Comparison of ENCODE assay signal across 8 mouse cellular contexts in the genomic region with DNA sequence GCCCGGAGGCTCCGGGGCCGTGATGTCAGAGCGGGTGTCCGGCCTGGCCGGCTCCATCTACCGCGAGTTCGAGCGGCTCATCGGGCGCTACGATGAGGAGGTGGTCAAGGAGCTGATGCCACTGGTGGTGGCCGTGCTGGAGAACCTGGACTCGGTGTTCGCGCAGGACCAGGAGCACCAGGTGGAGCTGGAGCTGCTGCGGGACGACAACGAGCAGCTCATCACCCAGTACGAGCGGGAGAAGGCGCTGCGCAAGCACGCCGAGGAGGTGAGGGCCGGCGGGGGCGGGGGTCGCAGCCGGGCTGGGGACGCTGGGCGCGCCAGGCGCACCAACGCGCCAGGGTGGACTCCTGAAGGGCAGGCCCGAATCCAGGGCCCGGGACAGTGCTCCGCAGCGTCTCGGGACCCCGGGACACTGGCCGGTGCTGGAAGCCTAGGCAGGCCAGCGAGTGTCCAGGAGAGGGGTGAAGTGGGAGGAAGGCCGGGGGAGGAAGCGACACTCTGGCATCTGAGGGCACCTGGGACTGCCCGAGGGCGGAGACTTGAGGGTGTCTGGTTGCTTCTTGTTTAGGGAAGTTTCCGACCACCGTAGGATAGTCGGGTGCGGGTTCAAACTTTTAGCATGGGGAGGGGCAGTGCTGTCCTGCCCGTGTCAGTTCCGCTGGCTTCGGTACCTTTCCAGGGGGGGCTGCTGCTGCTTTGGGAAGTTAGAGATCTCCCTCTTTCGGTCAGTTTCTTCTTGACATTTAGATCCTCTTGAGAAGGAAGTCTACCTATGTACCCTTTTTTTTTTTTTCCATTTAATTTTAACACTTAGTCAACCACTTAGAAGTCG. TPM values are rescaled to one million over a fixed set of nuclear protein-coding genes. Genes with fewer than 3 reads are reported as not detected.
DNase-seq lines count a peak whose midpoint lies in the region; ATAC-seq and TF ChIP-seq lines count a peak whose summit lies in the region.

No protein-coding gene starts in this region.

- DNase-seq in adrenal gland, adult 18-20 months (ENCODE audit: low spot score in 2 of 2), result peak; percentile 43 to 52
- peak; percentile 47 to 52 for DNase-seq in heart, adult 9 months (ENCODE audit: low spot score in 2 of 2)
- DNase-seq in kidney, adult 9 months, result peak; percentile 63

- H3K4me2 ChIP-seq in embryonic facial prominence, embryonic 15.5 days (replicated peaks), result peak overlapping the region; percentile 82
- peak overlapping the region; percentile 99 for H3K4me2 ChIP-seq in liver, embryonic 12.5 days
- H3K4me2 ChIP-seq in myocyte (ENCODE audit: low read depth), result peak overlapping the region; percentile 97

- peaks cover 54% of the 10 kb centered on the region for H3K79me2 ChIP-seq in C2C12 (ENCODE audit: control insufficient read depth, insufficient read depth)
- H3K79me2 ChIP-seq in myocyte (ENCODE audit: control insufficient read depth, insufficient read depth), result peaks cover 49% of the 10 kb centered on the region

- peaks cover 47% of the 10 kb centered on the region for H3K79me3 ChIP-seq in C2C12 (ENCODE audit: low read depth)

- WGBS in embryonic facial prominence, embryonic 15.5 days, result under 1% methylated on average over 58 of the region's 58 CpGs
- under 1% methylated on average over 58 of the region's 58 CpGs for WGBS in liver, embryonic 12.5 days (ENCODE audit: insufficient replicate concordance)

- TF ChIP-seq POLR2A in myocyte (IDR thresholded peaks at IDR 0.05; ENCODE audit: insufficient read length, low read depth), result no peak
- TF ChIP-seq POLR2A in testis, adult 2 months (IDR thresholded peaks at IDR 0.05; ENCODE audit: control insufficient read depth, low read depth, low read length), result no peak

- TF ChIP-seq CTCF in C2C12 (IDR thresholded peaks at IDR 0.05; ENCODE audit: control insufficient read depth, insufficient read depth, insufficient read length), result no peak
- TF ChIP-seq CTCF in testis, adult 2 months (IDR thresholded peaks at IDR 0.05; ENCODE audit: control insufficient read depth, insufficient read depth, insufficient replicate concordance, low read depth, low read length), result no peak

- H3K4me1 ChIP-seq in embryonic facial prominence, embryonic 15.5 days, result peaks cover 26% of the 10 kb centered on the region
- peaks cover 45% of the 10 kb centered on the region for H3K4me1 ChIP-seq in liver, embryonic 12.5 days
- no peaks in the 10 kb centered on the region for H3K4me1 ChIP-seq in testis, adult 2 months (ENCODE audit: control insufficient read depth, insufficient read depth, low read length)

- H3K9ac ChIP-seq in embryonic facial prominence, embryonic 15.5 days, result peak overlapping the region; percentile 73
- peak overlapping the region; percentile 95 for H3K9ac ChIP-seq in liver, embryonic 12.5 days

- peak overlapping the region; percentile 99 for H3K27ac ChIP-seq in embryonic facial prominence, embryonic 15.5 days (replicated peaks)
- peak overlapping the region; percentile 100 for H3K27ac ChIP-seq in liver, embryonic 12.5 days
- peak overlapping the region; percentile 93 for H3K27ac ChIP-seq in testis, adult 2 months (ENCODE audit: control insufficient read depth, insufficient read depth, low read depth, low read length)

- no peaks in the 10 kb centered on the region for H3K27me3 ChIP-seq in C2C12 (ENCODE audit: control insufficient read depth, insufficient read depth, insufficient read length)
- no peaks in the 10 kb centered on the region for H3K27me3 ChIP-seq in embryonic facial prominence, embryonic 15.5 days
- H3K27me3 ChIP-seq in liver, embryonic 12.5 days (replicated peaks), result no peaks in the 10 kb centered on the region
- no peaks in the 10 kb centered on the region for H3K27me3 ChIP-seq in myocyte (ENCODE audit: control insufficient read depth, insufficient read depth, insufficient read length)
- no peaks in the 10 kb centered on the region for H3K27me3 ChIP-seq in testis, adult 2 months (ENCODE audit: control insufficient read depth, insufficient read depth, low read length)

- ATAC-seq in embryonic facial prominence, embryonic 15.5 days (ENCODE audit: insufficient number of reproducible peaks, low FRiP score, low TSS enrichment, low read depth), result peak; percentile 15
- ATAC-seq in liver, embryonic 12.5 days, result peak; percentile 42

- H3ac ChIP-seq in C2C12 (ENCODE audit: control insufficient read depth, insufficient read length, low read depth), result peak overlapping the region; percentile 87
- peak overlapping the region; percentile 65 for H3ac ChIP-seq in myocyte (ENCODE audit: control insufficient read depth, insufficient read length)

- H3K9me3 ChIP-seq in embryonic facial prominence, embryonic 15.5 days (replicated peaks), result no peaks in the 10 kb centered on the region
- no peaks in the 10 kb centered on the region for H3K9me3 ChIP-seq in liver, embryonic 12.5 days (replicated peaks)

- H3K4me3 ChIP-seq in C2C12 (ENCODE audit: insufficient read depth, poor library complexity, severe bottlenecking) (peak overlapping the region; percentile 86), myocyte (peak overlapping the region; percentile 73)
- peak overlapping the region; percentile 96 for H3K4me3 ChIP-seq in embryonic facial prominence, embryonic 15.5 days (replicated peaks)
- H3K4me3 ChIP-seq in liver, embryonic 12.5 days, result peak overlapping the region; percentile 95
- H3K4me3 ChIP-seq in testis, adult 2 months (ENCODE audit: control insufficient read depth, low read depth, low read length), result peak overlapping the region; percentile 88

- H3K36me3 ChIP-seq in C2C12 (ENCODE audit: control insufficient read depth, insufficient read depth) (peaks cover 5% of the 10 kb centered on the region), myocyte (ENCODE audit: control insufficient read depth, insufficient read depth) (no peaks in the 10 kb centered on the region)
- H3K36me3 ChIP-seq in embryonic facial prominence, embryonic 15.5 days, result no peaks in the 10 kb centered on the region
- peaks cover 5% of the 10 kb centered on the region; the same call in 1 of the 2 replicates for H3K36me3 ChIP-seq in liver, embryonic 12.5 days
- H3K36me3 ChIP-seq in testis, adult 2 months (ENCODE audit: control insufficient read depth, insufficient read depth, low read length), result no peaks in the 10 kb centered on the region; the same call in none of the 2 replicates

TF ChIP-seq in C2C12, 6 proteins besides CTCF, POLR2A, EP300 and RAD21:
- no peak for TF ChIP-seq CEBPB (IDR thresholded peaks at IDR 0.05; ENCODE audit: low read depth)
- TF ChIP-seq MYOG (IDR thresholded peaks at IDR 0.05; ENCODE audit: control insufficient read depth, extremely low read depth, insufficient read length), result no peak
- TF ChIP-seq USF1 (IDR thresholded peaks at IDR 0.05; ENCODE audit: low read depth), result no peak
- no peak for TF ChIP-seq MAX (IDR thresholded peaks at IDR 0.05)
- no peak for TF ChIP-seq FOSL1 (IDR thresholded peaks at IDR 0.05; ENCODE audit: insufficient read depth, low read length, poor library complexity, severe bottlenecking)
- no peak for TF ChIP-seq MYOD1 (IDR thresholded peaks at IDR 0.05; ENCODE audit: control insufficient read depth, insufficient read length, low read depth)
TF ChIP-seq in C2C12: peak in this region for 0.

TF ChIP-seq in myocyte, 11 proteins besides CTCF, POLR2A, EP300 and RAD21 (continues in another document):
- TF ChIP-seq USF1 (IDR thresholded peaks at IDR 0.05; ENCODE audit: low read depth) (no peak), MYOD1 (IDR thresholded peaks at IDR 0.05; ENCODE audit: control insufficient read depth in 1 of 3, insufficient read length in 2 of 3, low read depth in 2 of 3) (no peak), MYOG (IDR thresholded peaks at IDR 0.05; ENCODE audit: control insufficient read depth in 1 of 3, insufficient read depth in 1 of 3, insufficient read length in 2 of 3, low read depth in 2 of 3) (no peak), CEBPB (IDR thresholded peaks at IDR 0.05; ENCODE audit: insufficient read depth, poor library complexity, severe bottlenecking) (no peak), REST (IDR thresholded peaks at IDR 0.05; ENCODE audit: insufficient read depth, insufficient read length) (no peak), E2F4 (IDR thresholded peaks at IDR 0.05; ENCODE audit: insufficient read depth) (no peak), POLR2AphosphoS2 (IDR thresholded peaks at IDR 0.05; ENCODE audit: insufficient read length, low read depth) (no peak), TCF12 (IDR thresholded peaks at IDR 0.05; ENCODE audit: insufficient read depth, poor library complexity, severe bottlenecking) (no peak), MAX (IDR thresholded peaks at IDR 0.05; ENCODE audit: low read depth) (no peak), TCF3 (IDR thresholded peaks at IDR 0.05; ENCODE audit: insufficient read length, low read depth) (no peak)

RNA-seq across cellular contexts. Expression of a gene that starts 0.6 kb away (rescaled TPM):
- polyA plus RNA-seq in C2C12 (2012; fragmentation: generic; extraction: Trizol) (12.6 TPM), myocyte (2012; fragmentation: generic; extraction: Trizol) (16.9 TPM)
- total RNA-seq in adrenal gland, adult 18-20 months (2021), result 100 to 1,000 TPM; 112 to 130 TPM
- polyA plus RNA-seq in embryonic facial prominence, embryonic 15.5 days (2015; fragmentation: Nextera tagmentation; extraction: Ambion mirVana), result 43.4 and 51.5 TPM in 2 replicates
- polyA plus RNA-seq in liver, embryonic 12.5 days (2016; fragmentation: Nextera tagmentation; extraction: Ambion mirVana), result 18.0 and 19.6 TPM in 2 replicates
- polyA plus RNA-seq in testis, adult 2 months (2012; rRNA removed), result 17.7 and 18.8 TPM in 2 replicates

RNA-seq across cellular contexts. Expression of a gene that starts 28.2 kb away (rescaled TPM):
- polyA plus RNA-seq in C2C12 (2012; fragmentation: generic; extraction: Trizol), result 109 TPM
- total RNA-seq in adrenal gland, adult 18-20 months (2021), result 10 to 100 TPM; 37.7 to 42.8 TPM
- 107 and 127 TPM in 2 replicates for polyA plus RNA-seq in embryonic facial prominence, embryonic 15.5 days (2015; fragmentation: Nextera tagmentation; extraction: Ambion mirVana)
- polyA plus RNA-seq in liver, embryonic 12.5 days (2016; fragmentation: Nextera tagmentation; extraction: Ambion mirVana), result 195 and 224 TPM in 2 replicates
- polyA plus RNA-seq in myocyte (2012; fragmentation: generic; extraction: Trizol), result 48.7 TPM
- 51.5 and 54.6 TPM in 2 replicates for polyA plus RNA-seq in testis, adult 2 months (2012; rRNA removed)

RNA-seq across cellular contexts. Expression of a gene that starts 28.4 kb away (rescaled TPM):
- polyA plus RNA-seq in C2C12 (2012; fragmentation: generic; extraction: Trizol) (578 TPM), myocyte (2012; fragmentation: generic; extraction: Trizol) (258 TPM)
- 10 to 100 TPM; 72.2 to 90.6 TPM for total RNA-seq in adrenal gland, adult 18-20 months (2021)
- 322 TPM in 2 replicates for polyA plus RNA-seq in embryonic facial prominence, embryonic 15.5 days (2015; fragmentation: Nextera tagmentation; extraction: Ambion mirVana)
- polyA plus RNA-seq in liver, embryonic 12.5 days (2016; fragmentation: Nextera tagmentation; extraction: Ambion mirVana), result 264 and 272 TPM in 2 replicates
- 17.1 and 19.8 TPM in 2 replicates for polyA plus RNA-seq in testis, adult 2 months (2012; rRNA removed)

RNA-seq across cellular contexts. Expression of a gene that starts 40.5 kb away (rescaled TPM):
- polyA plus RNA-seq in C2C12 (2012; fragmentation: generic; extraction: Trizol) (982 TPM), myocyte (2012; fragmentation: generic; extraction: Trizol) (1,152 TPM)
- 100 to 1,000 TPM; 444 to 476 TPM for total RNA-seq in adrenal gland, adult 18-20 months (2021)
- polyA plus RNA-seq in embryonic facial prominence, embryonic 15.5 days (2015; fragmentation: Nextera tagmentation; extraction: Ambion mirVana), result 297 and 323 TPM in 2 replicates
- polyA plus RNA-seq in liver, embryonic 12.5 days (2016; fragmentation: Nextera tagmentation; extraction: Ambion mirVana), result 76.4 and 76.8 TPM in 2 replicates
- 52.8 and 55.1 TPM in 2 replicates for polyA plus RNA-seq in testis, adult 2 months (2012; rRNA removed)

Comparison
In these comparisons a context has a peak if more than half of its experiments do, and no peak if none do; other contexts are left out.
1. Peak in every context shown above with its lines: DNase-seq, ATAC-seq, H3K4me3 ChIP-seq and H3K27ac ChIP-seq.
2. RNA of a gene that starts 28.4 kb away (polyA plus RNA-seq): 578 TPM in C2C12 (single experiment), 322 TPM in embryonic facial prominence, embryonic 15.5 days, 264 to 272 TPM in liver, embryonic 12.5 days and 258 TPM in myocyte (single experiment); 17.1 to 19.8 TPM in testis, adult 2 months; every median in the first group is over 10 times any median in the second.